Mouse (Mus musculus): Measurements from ENCODE around the gene 2010111I01Rik.

2010111I01Rik gene

DNA sequence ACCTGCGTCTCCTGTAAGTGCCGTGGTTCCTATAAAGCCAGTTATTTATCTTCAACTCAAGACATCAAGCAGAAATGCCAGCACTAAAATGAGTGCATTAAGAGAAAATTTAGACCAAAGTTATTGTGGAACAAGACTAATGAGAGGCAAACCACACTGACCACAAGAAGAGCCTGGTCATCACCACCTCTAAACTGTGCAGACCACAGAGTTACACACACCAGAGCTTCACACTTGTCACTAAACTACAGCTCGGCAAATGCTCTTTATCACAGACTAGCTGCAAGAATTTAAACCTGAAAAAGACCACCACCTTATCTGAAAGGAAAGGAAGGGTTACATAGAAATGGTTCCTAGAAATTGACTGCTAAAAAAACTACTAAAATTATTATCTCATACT, 397.1 kb downstream of the 2010111I01Rik start:
- no peak for DNase-seq

DNA sequence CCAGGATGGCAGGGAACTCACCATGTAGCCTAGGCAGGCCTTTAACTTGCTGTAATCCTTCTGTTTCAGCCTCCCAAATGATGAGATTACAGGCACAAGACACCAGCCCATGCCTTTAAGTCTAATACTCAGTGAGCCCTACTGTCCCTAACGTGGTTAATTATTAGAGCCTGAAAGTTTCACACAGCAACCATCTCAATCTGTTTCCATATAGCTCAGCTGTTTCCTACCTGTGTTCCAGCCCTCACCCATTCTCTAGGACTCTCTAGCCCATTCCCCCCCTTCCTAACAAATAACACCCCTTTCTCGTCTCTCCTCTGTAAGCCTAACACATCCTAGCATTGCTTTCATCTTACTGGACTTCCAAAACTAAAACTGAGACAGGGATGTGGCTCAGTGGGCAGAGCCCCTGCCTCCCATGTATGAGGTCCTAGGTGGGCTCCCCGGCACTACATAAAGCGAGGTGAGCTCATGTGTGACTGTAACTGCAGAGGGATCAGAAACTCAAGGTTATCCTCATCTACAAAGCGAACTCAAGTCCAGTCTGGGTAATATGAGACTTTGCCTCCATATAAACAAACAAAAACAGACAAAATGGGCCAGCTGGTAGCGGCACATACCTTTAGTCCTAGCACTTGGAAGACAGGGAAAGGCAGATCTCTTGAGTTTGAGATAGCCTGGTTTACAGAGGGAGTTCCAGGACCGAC, 408.9 kb downstream of the 2010111I01Rik start:
- DNase-seq, result no peak

Data from lung, postnatal 14 days (tissue).